Mouse (Mus musculus) intestine, embryonic 16.5 days (tissue): Measurements from ENCODE around the gene Pitpnm2. TPM values are rescaled to one million over a fixed set of nuclear protein-coding genes. Genes with fewer than 3 reads are reported as not detected.

ENCODE experiments used
- ATAC-seq: fragments of 200-750 bp; cut with Nextera tagmentation; 2 replicates; pipeline ENCODE4 v1.8.0; 2017; ENCODE audit warnings: moderate TSS enrichment, moderate library complexity
- H3K27ac ChIP-seq: fragments of 300-500 bp; sonication (generic); 2 replicates; pipeline ENCODE4 v1.5.1; 2014; ENCODE audit warnings: mild to moderate bottlenecking, low read length
- H3K27me3 ChIP-seq: fragments of 300-500 bp; sonication (generic); replicated peaks from 2 replicates; pipeline ENCODE4 v1.6.1; 2014; ENCODE audit warnings: low read length, control low read depth, mixed read lengths; ENCODE audit not compliant: control insufficient read depth, insufficient read depth
- H3K36me3 ChIP-seq: fragments of 300-500 bp; sonication (generic); 2 replicates; pipeline ENCODE4 v1.6.1; 2014; ENCODE audit warnings: low read length, control low read depth; ENCODE audit not compliant: control insufficient read depth, insufficient read depth
- H3K4me1 ChIP-seq: fragments of 300-500 bp; sonication (generic); 2 replicates; pipeline ENCODE4 v1.6.1; 2014; ENCODE audit warnings: low read length, control low read depth, mixed read lengths; ENCODE audit not compliant: control insufficient read depth, insufficient read depth
- H3K4me2 ChIP-seq: fragments of 300-500 bp; sonication (generic); 2 replicates; pipeline ENCODE4 v1.6.1; 2014; ENCODE audit warnings: low read depth, low read length, control low read depth
- H3K4me3 ChIP-seq: fragments of 300-500 bp; sonication (generic); 2 replicates; pipeline ENCODE4 v1.5.1; 2014; ENCODE audit warnings: mild to moderate bottlenecking, low read length
- H3K9ac ChIP-seq: fragments of 300-500 bp; sonication (generic); 2 replicates; pipeline ENCODE4 v1.6.1; 2014; ENCODE audit warnings: low read depth, low read length
- H3K9me3 ChIP-seq: fragments of 300-500 bp; sonication (generic); 2 replicates; pipeline ENCODE4 v1.6.1; 2016; ENCODE audit warnings: low read length, control low read depth; ENCODE audit not compliant: control insufficient read depth
- WGBS: fragments of 180-500 bp; shearing (Covaris S2); extraction: QIAGEN DNeasy Blood & Tissue Kit; methylation state at CpG from one replicate; pipeline ENCODE4 v1.1.7; 2014; 5-methylcytosine and 5-hydroxymethylcytosine counted together
- polyA plus RNA-seq: library from polyadenylated mRNA; unstranded; fragments of >200 nt; fragmentation: Nextera tagmentation; extraction: Ambion mirVana; gene quantifications from 2 replicates; pipeline ENCODE4 v1.2.1, GENCODE M21; 2015

Gene Pitpnm2
- polyA plus RNA-seq, 1 experiment from 2014 or later: 1.8 TPM

GRCm38 (mm10) chr5:124192251-124192710 lies 57.3 kb downstream of the Pitpnm2 start:
- no peaks in the 10 kb centered on the region for H3K9me3 ChIP-seq
- H3K36me3 ChIP-seq: no peaks in the 10 kb centered on the region
- ATAC-seq: no peak
- peaks cover 26% of the 10 kb centered on the region for H3K4me1 ChIP-seq
- no peak overlapping the region for H3K4me2 ChIP-seq
- H3K27me3 ChIP-seq: no peaks in the 10 kb centered on the region
- H3K4me3 ChIP-seq: no peak overlapping the region
- WGBS: 79% methylated on average over 7 of the region's 7 CpGs
- H3K27ac ChIP-seq: no peak overlapping the region
- 0 out of 2 replicates have a peak overlapping the region, but pooled peaks have one; percentile 1 for H3K9ac ChIP-seq

- WGBS: 82% methylated on average over 10 of the region's 10 CpGs
- no peak for ATAC-seq
- H3K4me1 ChIP-seq: peaks cover 34% of the 10 kb centered on the region
Measured at GRCm38 (mm10) chr5:124190146-124190870, 59.3 kb downstream of the Pitpnm2 start.

GRCm38 (mm10) chr5:124189572-124189981 lies 60.0 kb downstream of the Pitpnm2 start:
- H3K4me2 ChIP-seq: no peak overlapping the region
- peaks cover 40% of the 10 kb centered on the region for H3K4me1 ChIP-seq
- WGBS: 82% methylated on average over 4 of the region's 4 CpGs
- no peaks in the 10 kb centered on the region for H3K36me3 ChIP-seq
- no peaks in the 10 kb centered on the region for H3K27me3 ChIP-seq
- no peak overlapping the region for H3K9ac ChIP-seq
- ATAC-seq: no peak
- H3K27ac ChIP-seq: no peak overlapping the region
- H3K4me3 ChIP-seq: no peak overlapping the region
- H3K9me3 ChIP-seq: no peaks in the 10 kb centered on the region

More at GRCm38 (mm10) chr5:124190146-124190870, 59.3 kb downstream of the Pitpnm2 start:
- no peak overlapping the region for H3K9ac ChIP-seq
- H3K9me3 ChIP-seq: no peaks in the 10 kb centered on the region
- no peak overlapping the region for H3K4me3 ChIP-seq
- H3K27me3 ChIP-seq: no peaks in the 10 kb centered on the region
- no peak overlapping the region for H3K27ac ChIP-seq
- no peaks in the 10 kb centered on the region for H3K36me3 ChIP-seq
- no peak overlapping the region for H3K4me2 ChIP-seq

GRCm38 (mm10) chr5:124187508-124188311 lies 61.9 kb downstream of the Pitpnm2 start:
- peaks cover 27% of the 10 kb centered on the region for H3K4me1 ChIP-seq
- no peaks in the 10 kb centered on the region for H3K36me3 ChIP-seq
- peak; percentile 75 for ATAC-seq
- H3K4me2 ChIP-seq: peak overlapping the region; percentile 40; the same call in 1 of the 2 replicates
- H3K9me3 ChIP-seq: no peaks in the 10 kb centered on the region
- 57% methylated on average over 12 of the region's 12 CpGs for WGBS
- no peaks in the 10 kb centered on the region for H3K27me3 ChIP-seq
- H3K4me3 ChIP-seq: no peak overlapping the region
- no peak overlapping the region for H3K9ac ChIP-seq
- H3K27ac ChIP-seq: no peak overlapping the region

- no peak overlapping the region for H3K4me3 ChIP-seq
- 23% methylated on average over 22 of the region's 22 CpGs for WGBS
- no peaks in the 10 kb centered on the region for H3K36me3 ChIP-seq
- H3K9me3 ChIP-seq: no peaks in the 10 kb centered on the region
- no peaks in the 10 kb centered on the region for H3K27me3 ChIP-seq
- H3K4me1 ChIP-seq: peaks cover 27% of the 10 kb centered on the region
- ATAC-seq: peak; percentile 34
- peak overlapping the region; percentile 40 for H3K9ac ChIP-seq
- peak overlapping the region; percentile 40; the same call in 1 of the 2 replicates for H3K4me2 ChIP-seq
- no peak overlapping the region for H3K27ac ChIP-seq
Measured at GRCm38 (mm10) chr5:124186981-124187507, 62.5 kb downstream of the Pitpnm2 start.

- no peak overlapping the region for H3K27ac ChIP-seq
- peak overlapping the region; percentile 40 for H3K9ac ChIP-seq
- H3K4me3 ChIP-seq: no peak overlapping the region
- H3K9me3 ChIP-seq: no peaks in the 10 kb centered on the region
- 68% methylated on average over 10 of the region's 10 CpGs for WGBS
- peaks cover 27% of the 10 kb centered on the region for H3K4me1 ChIP-seq
- no peaks in the 10 kb centered on the region for H3K27me3 ChIP-seq
- ATAC-seq: peak; percentile 2; the same call in 1 of the 2 replicates
- no peaks in the 10 kb centered on the region for H3K36me3 ChIP-seq
- 0 out of 2 replicates have a peak overlapping the region, but pooled peaks have one; percentile 40 for H3K4me2 ChIP-seq
Measured at GRCm38 (mm10) chr5:124186465-124186854, 63.1 kb downstream of the Pitpnm2 start.

- Histone ChIP-seq H3K9me3 (no peaks in the 10 kb centered on the region), H3K36me3 (no peaks in the 10 kb centered on the region), H3K27me3 (no peaks in the 10 kb centered on the region), H3K27ac (no peak overlapping the region), H3K4me3 (no peak overlapping the region), H3K9ac (no peak overlapping the region; the same call in 1 of the 2 replicates), H3K4me1 (peaks cover 27% of the 10 kb centered on the region), H3K4me2 (no peak overlapping the region)
- ATAC-seq: no peak
- WGBS: 69% methylated on average over 15 of the region's 15 CpGs
Measured at GRCm38 (mm10) chr5:124185706-124186464, 63.7 kb downstream of the Pitpnm2 start.

- Histone ChIP-seq H3K4me3 (no peak overlapping the region), H3K4me1 (peaks cover 27% of the 10 kb centered on the region), H3K4me2 (no peak overlapping the region), H3K27me3 (no peaks in the 10 kb centered on the region), H3K36me3 (no peaks in the 10 kb centered on the region), H3K27ac (no peak overlapping the region), H3K9me3 (no peaks in the 10 kb centered on the region), H3K9ac (no peak overlapping the region)
- WGBS: 51% methylated on average over 15 of the region's 15 CpGs
- ATAC-seq: no peak
Measured at GRCm38 (mm10) chr5:124184898-124185701, 64.5 kb downstream of the Pitpnm2 start.
